ENCODE assay signal across 8 mouse cellular contexts in genomic region chr6:18030868-18031508, GRCm38 (mm10). TPM values are rescaled to one million over a fixed set of nuclear protein-coding genes. Genes with fewer than 3 reads are reported as not detected.
A peak's percentile ranks its signal among the peaks of the same experiment; 100 is the strongest.
DNase-seq lines count a peak whose midpoint lies in the region; ATAC-seq lines count a peak whose summit lies in the region.

No protein-coding gene starts in this region.

- H3K4me2 ChIP-seq in lung, embryonic 15.5 days, result peak overlapping the region; percentile 81
- H3K4me2 ChIP-seq in forebrain, embryonic 11.5 days (ENCODE audit: low read depth, low read length, severe bottlenecking), result peak overlapping the region; percentile 85
- H3K4me2 ChIP-seq in hindbrain, embryonic 16.5 days (ENCODE audit: low read length), result peak overlapping the region; percentile 99

- peaks cover 45% of the 10 kb centered on the region for H3K27me3 ChIP-seq in lung, embryonic 15.5 days
- peaks cover 36% of the 10 kb centered on the region for H3K27me3 ChIP-seq in forebrain, embryonic 11.5 days (ENCODE audit: control insufficient read depth, insufficient read depth, low read length)
- peaks cover 22% of the 10 kb centered on the region for H3K27me3 ChIP-seq in hindbrain, embryonic 16.5 days (replicated peaks; ENCODE audit: control insufficient read depth, insufficient read depth, low read length)

- peak overlapping the region; percentile 52 for H3K4me3 ChIP-seq in lung, embryonic 15.5 days
- peak overlapping the region; percentile 34 for H3K4me3 ChIP-seq in forebrain, embryonic 11.5 days (ENCODE audit: low read depth, low read length)
- H3K4me3 ChIP-seq in hindbrain, embryonic 16.5 days (ENCODE audit: low read length), result peak overlapping the region; percentile 63

- intact Hi-C loops in left cerebral cortex, postnatal 36 days (cut with DNase I), result no loop called here

- ATAC-seq in lung, embryonic 15.5 days (ENCODE audit: borderline replicate concordance, extremely low read depth, low FRiP score, low TSS enrichment), result peak; percentile 6
- no peak; the same call in 1 of the 2 replicates for ATAC-seq in forebrain, embryonic 11.5 days (replicated peaks; ENCODE audit: low FRiP score)
- peak; percentile 21; the same call in 1 of the 2 replicates for ATAC-seq in hindbrain, embryonic 16.5 days
- ATAC-seq in erythroid progenitor cell, adult 5-6 weeks (replicated peaks; ENCODE audit: low FRiP score, poor library complexity, severe bottlenecking), result no peak

- 9% methylated on average over 12 of the region's 12 CpGs for WGBS in lung, embryonic 15.5 days
- WGBS in forebrain, embryonic 11.5 days, result 10% methylated on average over 12 of the region's 12 CpGs
- WGBS in hindbrain, embryonic 16.5 days, result 9% methylated on average over 12 of the region's 12 CpGs

- peaks cover 12% of the 10 kb centered on the region for H3K4me1 ChIP-seq in lung, embryonic 15.5 days
- peaks cover 8% of the 10 kb centered on the region; the same call in 1 of the 2 replicates for H3K4me1 ChIP-seq in forebrain, embryonic 11.5 days (replicated peaks; ENCODE audit: control insufficient read depth, insufficient read depth, low read length)
- peaks cover 18% of the 10 kb centered on the region for H3K4me1 ChIP-seq in hindbrain, embryonic 16.5 days (ENCODE audit: control insufficient read depth, insufficient read depth, low read depth, low read length)

- no peaks in the 10 kb centered on the region for H3K9me3 ChIP-seq in lung, embryonic 15.5 days
- H3K9me3 ChIP-seq in forebrain, embryonic 11.5 days (ENCODE audit: control insufficient read depth, low read length), result no peaks in the 10 kb centered on the region
- H3K9me3 ChIP-seq in hindbrain, embryonic 16.5 days (ENCODE audit: control insufficient read depth, low read length), result no peaks in the 10 kb centered on the region

- H3K9ac ChIP-seq in lung, embryonic 15.5 days, result peak overlapping the region; percentile 51
- no peak overlapping the region for H3K9ac ChIP-seq in forebrain, embryonic 11.5 days (ENCODE audit: low read length)
- H3K9ac ChIP-seq in hindbrain, embryonic 16.5 days (ENCODE audit: low read depth, low read length), result peak overlapping the region; percentile 57

- H3K36me3 ChIP-seq in lung, embryonic 15.5 days, result no peaks in the 10 kb centered on the region
- no peaks in the 10 kb centered on the region for H3K36me3 ChIP-seq in forebrain, embryonic 11.5 days (ENCODE audit: control insufficient read depth, insufficient read depth, low read length)
- H3K36me3 ChIP-seq in hindbrain, embryonic 16.5 days (ENCODE audit: control insufficient read depth, insufficient read depth, low read length), result no peaks in the 10 kb centered on the region

- peak overlapping the region; percentile 84 for H3K27ac ChIP-seq in lung, embryonic 15.5 days
- H3K27ac ChIP-seq in forebrain, embryonic 11.5 days (ENCODE audit: low read depth, low read length), result no peak overlapping the region
- no peak overlapping the region for H3K27ac ChIP-seq in hindbrain, embryonic 16.5 days (ENCODE audit: low read depth, low read length)

- no peak for DNase-seq in lung, postnatal 25 days (ENCODE audit: low spot score)
- DNase-seq in forebrain, embryonic 11.5 days (ENCODE audit: low spot score), result peak; percentile 53
- DNase-seq in neural tube, embryonic 10.5 days (ENCODE audit: extremely low spot score, low spot score), result peak; percentile 36
- DNase-seq in ovary, adult 18-20 months (ENCODE audit: low spot score), result no peak
- DNase-seq in left cerebral cortex, postnatal 36 days (ENCODE audit: low spot score in 2 of 2), result no peak

RNA-seq across cellular contexts. Expression of gene Wnt2, which starts 0.6 kb away (rescaled TPM):
- 79.4 and 86.0 TPM in 2 replicates for polyA plus RNA-seq in lung, embryonic 15.5 days (2015; fragmentation: Nextera tagmentation; extraction: Ambion mirVana)
- polyA plus RNA-seq in forebrain, embryonic 11.5 days (2014; fragmentation: Nextera tagmentation; extraction: Ambion mirVana), result 0.61 and 0.65 TPM in 2 replicates
- polyA plus RNA-seq in hindbrain, embryonic 16.5 days (2015; fragmentation: Nextera tagmentation; extraction: Ambion mirVana), result 0.35 and 0.36 TPM in 2 replicates
- not detected in 2 replicates for total RNA-seq in erythroid progenitor cell, adult 5-6 weeks (2015; ENCODE audit: low replicate concordance)
- not detected in 2 replicates for total RNA-seq in erythroid progenitor cell, adult 5-6 weeks (2017; ENCODE audit: low replicate concordance)
- 1 to 10 TPM; 5.4 to 7.0 TPM for total RNA-seq in left cerebral cortex, postnatal 36 days (2021)

Comparison
In these comparisons a context has a peak if more than half of its experiments do, and no peak if none do; other contexts are left out.
1. ATAC-seq: peak in lung, embryonic 15.5 days (single experiment) and hindbrain, embryonic 16.5 days (single experiment); none in forebrain, embryonic 11.5 days (single experiment) and erythroid progenitor cell, adult 5-6 weeks (single experiment).
2. DNase-seq: peak in forebrain, embryonic 11.5 days (single experiment) and neural tube, embryonic 10.5 days (single experiment); none in lung, postnatal 25 days (single experiment), ovary, adult 18-20 months (single experiment) and left cerebral cortex, postnatal 36 days (0 of 2).
3. RNA of gene Wnt2, which starts 0.6 kb away (polyA plus RNA-seq): 79.4 to 86.0 TPM in lung, embryonic 15.5 days; 0.61 to 0.65 TPM in forebrain, embryonic 11.5 days and 0.35 to 0.36 TPM in hindbrain, embryonic 16.5 days; every median in the first group is over 10 times any median in the second.
4. Peak in every context shown above with its lines, with median percentiles within 50 percentile points of each other: H3K4me2 ChIP-seq and H3K4me3 ChIP-seq.